Mouse (Mus musculus) stomach, embryonic 14.5 days (tissue): ENCODE results near the gene Npm1. TPM values are rescaled to one million over a fixed set of nuclear protein-coding genes. Genes with fewer than 3 reads are reported as not detected.

Source experiments
- ATAC-seq: fragments of 200-750 bp; cut with Nextera tagmentation; 2 replicates; pipeline ENCODE4 v1.8.0; 2017; ENCODE audit warnings: low read depth, moderate TSS enrichment; ENCODE audit not compliant: insufficient number of reproducible peaks, insufficient read depth, low FRiP score
- H3K27ac ChIP-seq: fragments of 300-500 bp; sonication (generic); 2 replicates; pipeline ENCODE4 v1.5.1; 2014; ENCODE audit warnings: mild to moderate bottlenecking, low read length, moderate library complexity, mixed read lengths
- H3K27me3 ChIP-seq: fragments of 300-500 bp; sonication (generic); 2 replicates; pipeline ENCODE4 v1.6.1; 2014; ENCODE audit warnings: low read length, control low read depth, mixed read lengths; ENCODE audit not compliant: control insufficient read depth, insufficient read depth
- H3K36me3 ChIP-seq: fragments of 300-500 bp; sonication (generic); 2 replicates; pipeline ENCODE4 v1.6.1; 2014; ENCODE audit warnings: mild to moderate bottlenecking, control low read depth, low read length, moderate library complexity, mixed read lengths; ENCODE audit not compliant: control insufficient read depth, insufficient read depth
- H3K4me1 ChIP-seq: fragments of 300-500 bp; sonication (generic); 2 replicates; pipeline ENCODE4 v1.6.1; 2014; ENCODE audit warnings: low read length, control low read depth, mixed read lengths; ENCODE audit not compliant: control insufficient read depth, insufficient read depth
- H3K4me2 ChIP-seq: fragments of 300-500 bp; sonication (generic); replicated peaks from 2 replicates; pipeline ENCODE4 v1.6.1; 2014; ENCODE audit warnings: low read depth, low read length, control low read depth
- H3K4me3 ChIP-seq: fragments of 300-500 bp; sonication (generic); 2 replicates; pipeline ENCODE4 v1.5.1; 2014; ENCODE audit warnings: low read depth, low read length, control low read depth
- H3K9ac ChIP-seq: fragments of 300-500 bp; sonication (generic); replicated peaks from 2 replicates; pipeline ENCODE4 v1.6.1; 2014; ENCODE audit warnings: low read depth, mild to moderate bottlenecking, control low read depth, low read length, moderate library complexity, mixed read lengths
- H3K9me3 ChIP-seq: fragments of 300-500 bp; sonication (generic); 2 replicates; pipeline ENCODE4 v1.6.1; 2016; ENCODE audit warnings: low read depth, low read length, control low read depth; ENCODE audit not compliant: control insufficient read depth
- WGBS: fragments of 180-500 bp; shearing (Covaris S2); extraction: QIAGEN DNeasy Blood & Tissue Kit; methylation state at CpG from one replicate; pipeline ENCODE4 v1.1.7; 2014; 5-methylcytosine and 5-hydroxymethylcytosine counted together
- polyA plus RNA-seq: library from polyadenylated mRNA; unstranded; fragments of >200 nt; fragmentation: Nextera tagmentation; extraction: Ambion mirVana; gene quantifications from 2 replicates; pipeline ENCODE4 v1.2.1, GENCODE M21; 2014

The Npm1 gene
- polyA plus RNA-seq, 1 experiment from 2014 or later = 1,101 TPM

DNA sequence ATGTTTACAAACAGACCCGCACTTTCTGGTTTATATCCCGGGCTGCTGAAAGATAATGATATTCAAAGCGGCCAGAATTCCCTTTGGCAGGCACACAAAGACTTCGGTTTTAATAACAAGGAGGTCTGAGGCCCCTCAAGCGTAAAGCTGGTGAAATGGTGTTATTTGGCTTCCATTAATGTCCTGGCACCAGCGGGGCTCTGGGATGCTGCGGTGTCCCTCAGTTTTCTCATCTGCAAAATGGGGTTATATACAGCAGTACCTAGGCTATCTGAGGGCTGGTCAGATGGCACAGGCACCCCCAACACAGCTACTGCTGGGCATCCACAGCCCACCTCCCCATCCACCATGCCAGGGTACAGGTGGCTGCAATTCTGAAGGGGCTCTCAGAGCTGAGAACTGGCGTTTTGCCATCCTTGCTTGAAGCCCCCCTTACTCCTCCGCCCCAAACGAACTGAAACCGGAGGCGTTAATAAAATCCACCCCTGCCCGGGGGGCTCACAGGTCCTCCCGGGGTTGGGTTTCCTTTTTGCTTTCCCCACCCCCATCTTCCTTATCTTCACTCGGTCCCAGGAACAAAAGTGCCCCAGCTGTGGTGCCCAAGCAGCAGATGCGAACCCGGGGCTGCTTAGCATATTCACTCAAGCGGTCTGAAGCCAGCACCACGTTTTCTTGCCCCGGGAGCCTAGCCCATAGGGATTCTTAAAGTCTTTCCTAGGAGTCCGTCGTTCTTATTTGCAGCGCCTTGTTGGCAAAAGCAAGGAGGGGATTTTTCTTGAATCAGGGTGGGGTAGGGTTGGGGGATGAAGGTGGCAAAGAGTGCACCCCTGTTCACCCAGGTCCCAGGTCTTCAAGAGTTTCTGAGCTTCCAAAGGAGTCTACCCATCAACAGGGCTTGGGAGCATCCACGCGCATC lies 32.8 kb upstream of the Npm1 start:
- Histone ChIP-seq H3K9ac (no peak overlapping the region), H3K36me3 (no peaks in the 10 kb centered on the region), H3K4me1 (peaks cover 7% of the 10 kb centered on the region), H3K4me3 (no peak overlapping the region), H3K27me3 (peaks cover 70% of the 10 kb centered on the region), H3K9me3 (peaks cover 9% of the 10 kb centered on the region; the same call in 1 of the 2 replicates), H3K27ac (no peak overlapping the region), H3K4me2 (no peak overlapping the region)
- ATAC-seq = no peak
- WGBS = 6% methylated on average over 25 of the region's 25 CpGs

- 30% methylated on average over 7 of the region's 7 CpGs for WGBS
- H3K27ac ChIP-seq = no peak overlapping the region
- peaks cover 9% of the 10 kb centered on the region; the same call in 1 of the 2 replicates for H3K9me3 ChIP-seq
- ATAC-seq = no peak
- no peak overlapping the region for H3K9ac ChIP-seq
- H3K4me2 ChIP-seq = no peak overlapping the region
- no peak overlapping the region for H3K4me3 ChIP-seq
- H3K4me1 ChIP-seq = peaks cover 1% of the 10 kb centered on the region; the same call in 1 of the 2 replicates
- no peaks in the 10 kb centered on the region for H3K36me3 ChIP-seq
- peaks cover 63% of the 10 kb centered on the region for H3K27me3 ChIP-seq
Observed at GRCm38 (mm10) chr11:33195061-33195460, 32.1 kb upstream of the Npm1 start.

- no peaks in the 10 kb centered on the region for H3K36me3 ChIP-seq
- no peak overlapping the region for H3K27ac ChIP-seq
- peaks cover 9% of the 10 kb centered on the region; the same call in 1 of the 2 replicates for H3K9me3 ChIP-seq
- peak overlapping the region; percentile 3; the same call in 1 of the 2 replicates for H3K4me3 ChIP-seq
- H3K27me3 ChIP-seq = peaks cover 56% of the 10 kb centered on the region
- no peak for ATAC-seq
- 3% methylated on average over 12 of the region's 12 CpGs for WGBS
- H3K4me1 ChIP-seq = no peaks in the 10 kb centered on the region
- H3K9ac ChIP-seq = no peak overlapping the region
- no peak overlapping the region for H3K4me2 ChIP-seq
Observed at GRCm38 (mm10) chr11:33193695-33194094, 30.7 kb upstream of the Npm1 start.

DNA sequence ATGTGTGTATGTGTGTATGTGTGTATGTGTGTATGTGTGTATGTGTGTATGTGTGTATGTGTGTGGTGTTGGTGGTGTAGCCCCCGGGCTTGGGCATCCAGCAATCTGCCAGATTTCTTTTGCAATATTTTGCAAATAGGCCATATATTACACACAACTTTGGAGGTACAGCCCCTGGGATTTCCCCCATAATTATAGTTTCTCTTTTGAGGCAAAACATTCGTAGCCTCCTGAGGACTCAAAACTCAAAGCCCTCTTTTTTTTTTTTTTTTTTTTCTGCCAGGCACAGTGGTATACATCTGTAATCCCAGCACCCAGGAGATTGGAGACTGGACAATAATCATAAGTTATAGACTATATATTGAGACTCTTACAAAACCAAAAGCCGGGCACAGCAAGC lies 18.8 kb upstream of the Npm1 start:
- no peaks in the 10 kb centered on the region for H3K9me3 ChIP-seq
- H3K4me1 ChIP-seq = 0 out of 2 replicates have a peak, but pooled peaks cover 5% of the 10 kb centered on the region
- no peak for ATAC-seq
- WGBS = 81% methylated on average over 3 of the region's 3 CpGs
- H3K27ac ChIP-seq = no peak overlapping the region
- no peak overlapping the region for H3K4me3 ChIP-seq
- no peak overlapping the region for H3K9ac ChIP-seq
- 0 out of 2 replicates have a peak, but pooled peaks cover 4% of the 10 kb centered on the region for H3K27me3 ChIP-seq
- no peak overlapping the region for H3K4me2 ChIP-seq
- no peaks in the 10 kb centered on the region for H3K36me3 ChIP-seq

GRCm38 (mm10) chr11:33180701-33181116 lies 17.7 kb upstream of the Npm1 start:
- Histone ChIP-seq H3K4me2 (peak overlapping the region; percentile 29), H3K36me3 (no peaks in the 10 kb centered on the region), H3K4me1 (0 out of 2 replicates have a peak, but pooled peaks cover 5% of the 10 kb centered on the region), H3K27ac (no peak overlapping the region), H3K9me3 (no peaks in the 10 kb centered on the region), H3K27me3 (0 out of 2 replicates have a peak, but pooled peaks cover 7% of the 10 kb centered on the region), H3K4me3 (peak overlapping the region; percentile 15), H3K9ac (no peak overlapping the region)
- ATAC-seq = peak; percentile 61
- 1% methylated on average over 18 of the region's 18 CpGs for WGBS

- H3K4me1 ChIP-seq = 0 out of 2 replicates have a peak, but pooled peaks cover 5% of the 10 kb centered on the region
- H3K4me3 ChIP-seq = no peak overlapping the region
- H3K9me3 ChIP-seq = no peaks in the 10 kb centered on the region
- no peak overlapping the region for H3K9ac ChIP-seq
- H3K36me3 ChIP-seq = no peaks in the 10 kb centered on the region
- H3K27me3 ChIP-seq = 0 out of 2 replicates have a peak, but pooled peaks cover 7% of the 10 kb centered on the region
- no peak for ATAC-seq
- no peak overlapping the region for H3K27ac ChIP-seq
- H3K4me2 ChIP-seq = no peak overlapping the region
- 65% methylated on average over 1 of the region's 1 CpGs for WGBS
Observed at GRCm38 (mm10) chr11:33179802-33180201, 16.8 kb upstream of the Npm1 start.

- Histone ChIP-seq H3K9me3 (no peaks in the 10 kb centered on the region), H3K27me3 (0 out of 2 replicates have a peak, but pooled peaks cover 7% of the 10 kb centered on the region), H3K36me3 (no peaks in the 10 kb centered on the region), H3K9ac (no peak overlapping the region), H3K4me3 (no peak overlapping the region), H3K27ac (no peak overlapping the region), H3K4me1 (0 out of 2 replicates have a peak, but pooled peaks cover 5% of the 10 kb centered on the region), H3K4me2 (no peak overlapping the region)
- WGBS = 29% methylated on average over 20 of the region's 20 CpGs
- ATAC-seq = no peak
Observed at GRCm38 (mm10) chr11:33176525-33177245, 13.7 kb upstream of the Npm1 start.

GRCm38 (mm10) chr11:33175768-33176167 lies 12.8 kb upstream of the Npm1 start:
- Histone ChIP-seq H3K27me3 (0 out of 2 replicates have a peak, but pooled peaks cover 4% of the 10 kb centered on the region), H3K4me2 (no peak overlapping the region), H3K4me1 (0 out of 2 replicates have a peak, but pooled peaks cover 5% of the 10 kb centered on the region), H3K36me3 (no peaks in the 10 kb centered on the region), H3K27ac (no peak overlapping the region), H3K4me3 (no peak overlapping the region), H3K9me3 (no peaks in the 10 kb centered on the region), H3K9ac (no peak overlapping the region)
- WGBS = 71% methylated on average over 3 of the region's 3 CpGs
- no peak for ATAC-seq
